13 mouse cellular contexts compared by ENCODE assay signal in the genomic region with DNA sequence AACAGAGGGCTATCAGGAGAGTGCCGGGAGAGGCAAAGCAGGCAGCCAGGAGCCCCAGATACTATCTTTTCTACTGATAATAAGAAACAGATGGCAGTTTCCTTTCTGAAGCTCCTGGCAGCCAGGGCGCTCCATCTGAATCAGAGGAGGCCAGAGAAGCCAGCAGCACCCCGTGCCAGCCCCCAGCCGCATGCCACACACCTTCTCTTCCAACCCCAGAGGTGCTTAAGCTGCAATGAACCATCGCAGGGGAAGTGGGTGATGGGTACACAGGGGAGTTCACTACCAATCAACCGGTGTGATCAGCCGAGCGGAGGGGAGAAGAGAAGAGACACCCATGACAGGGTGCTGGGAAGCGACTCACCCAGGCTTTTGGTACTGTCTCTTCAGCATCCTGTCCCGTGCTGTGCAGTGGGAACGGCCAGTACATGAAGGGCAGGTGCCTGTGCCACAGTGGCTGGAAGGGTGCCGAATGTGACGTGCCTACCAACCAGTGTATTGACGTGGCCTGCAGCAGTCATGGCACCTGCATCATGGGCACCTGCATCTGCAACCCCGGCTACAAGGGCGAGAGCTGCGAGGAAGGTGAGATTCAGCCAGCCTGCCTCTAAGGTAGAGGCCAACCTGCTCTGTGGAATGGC.
DNase-seq lines count a peak whose midpoint lies in the region; ATAC-seq lines count a peak whose summit lies in the region.
"Had no signal": no experiment of that assay in that cellular context is flagged by ENCODE, and none has a peak within 500 bp of the region (broad histone marks: within the 10 kb centered on the region; RNA-seq: fewer than 3 reads in every experiment).

No protein-coding gene starts in this region.

- no peaks in the 10 kb centered on the region for H3K4me1 ChIP-seq in hindbrain, embryonic 14.5 days (replicated peaks; ENCODE audit: control insufficient read depth, insufficient read depth, low read length)
- H3K4me1 ChIP-seq in hindbrain, embryonic 11.5 days (replicated peaks; ENCODE audit: control insufficient read depth, insufficient read depth, low read length) = no peaks in the 10 kb centered on the region
- H3K4me1 ChIP-seq in neural tube, embryonic 15.5 days = peaks cover 26% of the 10 kb centered on the region
- peaks cover 11% of the 10 kb centered on the region for H3K4me1 ChIP-seq in embryonic facial prominence, embryonic 11.5 days (ENCODE audit: control insufficient read depth, insufficient read depth, low read length)
- H3K4me1 ChIP-seq in stomach, embryonic 15.5 days = peaks cover 14% of the 10 kb centered on the region

- WGBS in hindbrain, embryonic 14.5 days = 89% methylated on average over 17 of the region's 17 CpGs
- WGBS in hindbrain, embryonic 11.5 days = 87% methylated on average over 17 of the region's 17 CpGs
- WGBS in neural tube, embryonic 15.5 days = 87% methylated on average over 17 of the region's 17 CpGs
- 71% methylated on average over 17 of the region's 17 CpGs for WGBS in embryonic facial prominence, embryonic 11.5 days
- WGBS in stomach, embryonic 15.5 days = 87% methylated on average over 17 of the region's 17 CpGs

- H3K36me3 ChIP-seq in hindbrain, embryonic 14.5 days (replicated peaks; ENCODE audit: control insufficient read depth, insufficient read depth) = 0 out of 2 replicates have a peak, but pooled peaks cover 7% of the 10 kb centered on the region
- no peaks in the 10 kb centered on the region for H3K36me3 ChIP-seq in hindbrain, embryonic 11.5 days (ENCODE audit: control insufficient read depth, insufficient read depth, low read length)
- H3K36me3 ChIP-seq in neural tube, embryonic 15.5 days = peaks cover 6% of the 10 kb centered on the region; the same call in 1 of the 2 replicates
- H3K36me3 ChIP-seq in embryonic facial prominence, embryonic 11.5 days (replicated peaks; ENCODE audit: control insufficient read depth, insufficient read depth, low read depth, low read length) = no peaks in the 10 kb centered on the region; the same call in 1 of the 2 replicates
- H3K36me3 ChIP-seq in stomach, embryonic 15.5 days = 0 out of 2 replicates have a peak, but pooled peaks cover 4% of the 10 kb centered on the region
- H3K36me3 ChIP-seq: heart, embryonic 12.5 days had no signal

- no peak overlapping the region for H3K4me3 ChIP-seq in hindbrain, embryonic 14.5 days (replicated peaks; ENCODE audit: low read length)
- no peak overlapping the region for H3K4me3 ChIP-seq in hindbrain, embryonic 11.5 days (ENCODE audit: low read depth, low read length)
- H3K4me3 ChIP-seq in neural tube, embryonic 15.5 days (replicated peaks) = no peak overlapping the region
- no peak overlapping the region for H3K4me3 ChIP-seq in embryonic facial prominence, embryonic 11.5 days (ENCODE audit: low read depth, low read length)
- H3K4me3 ChIP-seq in stomach, embryonic 15.5 days (replicated peaks) = no peak overlapping the region
- H3K4me3 ChIP-seq: erythroblast, embryonic 14.5 days; heart, embryonic 12.5 days; neural tube, embryonic 12.5 days had no signal

- no peak overlapping the region for H3K4me2 ChIP-seq in hindbrain, embryonic 14.5 days (replicated peaks)
- no peak overlapping the region for H3K4me2 ChIP-seq in hindbrain, embryonic 11.5 days (replicated peaks; ENCODE audit: low read depth, low read length)
- no peak overlapping the region for H3K4me2 ChIP-seq in neural tube, embryonic 15.5 days
- no peak overlapping the region for H3K4me2 ChIP-seq in embryonic facial prominence, embryonic 11.5 days (ENCODE audit: low read depth, low read length)
- H3K4me2 ChIP-seq in stomach, embryonic 15.5 days = no peak overlapping the region
- H3K4me2 ChIP-seq: heart, embryonic 12.5 days; neural tube, embryonic 12.5 days had no signal

- ATAC-seq in hindbrain, embryonic 14.5 days (ENCODE audit: low FRiP score) = 0 out of 2 replicates have a peak, but pooled peaks have one; percentile 42
- ATAC-seq in hindbrain, embryonic 11.5 days (ENCODE audit: low FRiP score) = no peak
- ATAC-seq in neural tube, embryonic 15.5 days (ENCODE audit: low FRiP score) = 0 out of 2 replicates have a peak, but pooled peaks have one; percentile 10
- no peak; the same call in 1 of the 2 replicates for ATAC-seq in embryonic facial prominence, embryonic 11.5 days (replicated peaks; ENCODE audit: insufficient number of reproducible peaks, low FRiP score, low TSS enrichment, low read depth)
- ATAC-seq in stomach, embryonic 15.5 days (ENCODE audit: insufficient read depth, low FRiP score, low read depth) = no peak
- ATAC-seq: lung, postnatal 0 days had no signal

- no peak overlapping the region for H3K27ac ChIP-seq in hindbrain, embryonic 14.5 days
- H3K27ac ChIP-seq in hindbrain, embryonic 11.5 days (ENCODE audit: low read depth, low read length) = no peak overlapping the region
- H3K27ac ChIP-seq in neural tube, embryonic 15.5 days (replicated peaks) = no peak overlapping the region; the same call in 1 of the 2 replicates
- no peak overlapping the region for H3K27ac ChIP-seq in embryonic facial prominence, embryonic 11.5 days (replicated peaks; ENCODE audit: low read depth, low read length)
- H3K27ac ChIP-seq in stomach, embryonic 15.5 days = peak overlapping the region; percentile 70
- H3K27ac ChIP-seq: neural tube, embryonic 12.5 days had no signal

- DNase-seq in hindbrain, embryonic 14.5 days (ENCODE audit: low spot score) = no peak
- no peak for DNase-seq in hindbrain, embryonic 11.5 days (ENCODE audit: low spot score)
- no peak for DNase-seq in neural tube, embryonic 10.5 days (ENCODE audit: extremely low spot score, low spot score)
- DNase-seq in embryonic facial prominence, embryonic 11.5 days (ENCODE audit: low spot score) = peak; percentile 57
- DNase-seq in urinary bladder, postnatal 4 days (ENCODE audit: low spot score in 2 of 2) = no peak
- DNase-seq in B cell, adult 2 months = no peak
- DNase-seq: adrenal gland, postnatal 10 days had no signal

- H3K27me3 ChIP-seq in hindbrain, embryonic 14.5 days (ENCODE audit: control insufficient read depth, insufficient read depth, low read length) = no peaks in the 10 kb centered on the region
- no peaks in the 10 kb centered on the region for H3K27me3 ChIP-seq in hindbrain, embryonic 11.5 days (ENCODE audit: control insufficient read depth, insufficient read depth, low read length)
- no peaks in the 10 kb centered on the region for H3K27me3 ChIP-seq in neural tube, embryonic 15.5 days (replicated peaks)
- H3K27me3 ChIP-seq in embryonic facial prominence, embryonic 11.5 days (ENCODE audit: control insufficient read depth, insufficient read depth, low read length) = no peaks in the 10 kb centered on the region
- H3K27me3 ChIP-seq in stomach, embryonic 15.5 days (replicated peaks) = no peaks in the 10 kb centered on the region
- H3K27me3 ChIP-seq: neural tube, embryonic 12.5 days had no signal

- H3K9ac ChIP-seq in hindbrain, embryonic 14.5 days = no peak overlapping the region
- H3K9ac ChIP-seq in hindbrain, embryonic 11.5 days (ENCODE audit: low read depth, low read length) = no peak overlapping the region
- no peak overlapping the region for H3K9ac ChIP-seq in neural tube, embryonic 15.5 days (replicated peaks)
- peak overlapping the region; percentile 34; the same call in 1 of the 2 replicates for H3K9ac ChIP-seq in embryonic facial prominence, embryonic 11.5 days (replicated peaks; ENCODE audit: low read length)
- H3K9ac ChIP-seq in stomach, embryonic 15.5 days = no peak overlapping the region
- H3K9ac ChIP-seq: heart, embryonic 12.5 days; neural tube, embryonic 12.5 days had no signal

- 0 out of 2 replicates have a peak, but pooled peaks cover 6% of the 10 kb centered on the region for H3K9me3 ChIP-seq in hindbrain, embryonic 14.5 days (ENCODE audit: control insufficient read depth, low read length)
- H3K9me3 ChIP-seq in hindbrain, embryonic 11.5 days (ENCODE audit: control insufficient read depth, low read length) = no peaks in the 10 kb centered on the region
- H3K9me3 ChIP-seq in neural tube, embryonic 15.5 days (replicated peaks) = no peaks in the 10 kb centered on the region; the same call in 1 of the 2 replicates
- no peaks in the 10 kb centered on the region for H3K9me3 ChIP-seq in embryonic facial prominence, embryonic 11.5 days (replicated peaks; ENCODE audit: control insufficient read depth, low read length)
- no peaks in the 10 kb centered on the region for H3K9me3 ChIP-seq in stomach, embryonic 15.5 days
- H3K9me3 ChIP-seq: neural tube, embryonic 12.5 days had no signal

Comparison
In these comparisons a context has a peak if more than half of its experiments do, and no peak if none do; other contexts are left out.
1. ATAC-seq: peak in hindbrain, embryonic 14.5 days (single experiment) and neural tube, embryonic 15.5 days (single experiment); none in hindbrain, embryonic 11.5 days (single experiment), embryonic facial prominence, embryonic 11.5 days (single experiment) and stomach, embryonic 15.5 days (single experiment).